Mouse (Mus musculus): ENCODE measurements around the gene Fam120a.

Gene Fam120a

GRCm38 (mm10) chr13:48967956-48968749, at the start of gene Fam120a:
Gene Fam120a, minus strand, starts transcription at chr13:48968017.
- DNase-seq (ENCODE audit: low read depth): peak; percentile 65

- DNase-seq (ENCODE audit: low read depth): no peak
Observed at GRCm38 (mm10) chr13:49017375-49017774, 49.6 kb upstream of the Fam120a start.

- DNase-seq (ENCODE audit: low read depth): no peak
Observed at GRCm38 (mm10) chr13:49016311-49016761, 48.5 kb upstream of the Fam120a start.

GRCm38 (mm10) chr13:49015366-49016306, 47.8 kb upstream of the Fam120a start:
- no peak for DNase-seq (ENCODE audit: low read depth)

GRCm38 (mm10) chr13:49013206-49013794, 45.5 kb upstream of the Fam120a start:
- no peak for DNase-seq (ENCODE audit: low read depth)

- no peak for DNase-seq (ENCODE audit: low read depth)
Observed at GRCm38 (mm10) chr13:49001691-49002090, 33.9 kb upstream of the Fam120a start.

GRCm38 (mm10) chr13:48998591-48998990, 30.8 kb upstream of the Fam120a start:
- DNase-seq (ENCODE audit: low read depth): peak; percentile 52

GRCm38 (mm10) chr13:48996731-48997130, 28.9 kb upstream of the Fam120a start:
- no peak for DNase-seq (ENCODE audit: low read depth)

GRCm38 (mm10) chr13:48994903-48995302, 27.1 kb upstream of the Fam120a start:
- DNase-seq (ENCODE audit: low read depth): no peak

GRCm38 (mm10) chr13:48992914-48993313, 25.1 kb upstream of the Fam120a start:
- no peak for DNase-seq (ENCODE audit: low read depth)

- no peak for DNase-seq (ENCODE audit: low read depth)
Observed at GRCm38 (mm10) chr13:48990138-48990537, 22.3 kb upstream of the Fam120a start.

GRCm38 (mm10) chr13:48982482-48983098, 14.8 kb upstream of the Fam120a start:
- DNase-seq (ENCODE audit: low read depth): no peak

- DNase-seq (ENCODE audit: low read depth): no peak
Observed at GRCm38 (mm10) chr13:48979069-48979468, 11.3 kb upstream of the Fam120a start.

GRCm38 (mm10) chr13:48977858-48978257, 10.0 kb upstream of the Fam120a start:
- no peak for DNase-seq (ENCODE audit: low read depth)

GRCm38 (mm10) chr13:48974699-48975098, 6.9 kb upstream of the Fam120a start:
- DNase-seq (ENCODE audit: low read depth): no peak

- DNase-seq (ENCODE audit: low read depth): no peak
Observed at GRCm38 (mm10) chr13:48974266-48974665, 6.4 kb upstream of the Fam120a start.

- DNase-seq (ENCODE audit: low read depth): no peak
Observed at GRCm38 (mm10) chr13:48973231-48973630, 5.4 kb upstream of the Fam120a start.

GRCm38 (mm10) chr13:48971033-48971432, 3.2 kb upstream of the Fam120a start:
- peak; percentile 73 for DNase-seq (ENCODE audit: low read depth)

- DNase-seq (ENCODE audit: low read depth): no peak
Observed at GRCm38 (mm10) chr13:48970566-48970965, 2.7 kb upstream of the Fam120a start.

GRCm38 (mm10) chr13:48968750-48969088, 902 bp upstream of the Fam120a start:
- no peak for DNase-seq (ENCODE audit: low read depth)

- DNase-seq (ENCODE audit: low read depth): peak; percentile 50
Observed at GRCm38 (mm10) chr13:48966851-48967821, 681 bp downstream of the Fam120a start.
